Mouse (Mus musculus): ENCODE results near the gene Gm8947. TPM values are rescaled to one million over a fixed set of nuclear protein-coding genes. Genes with fewer than 3 reads are reported as not detected.
"Not testable (repeated sequence)": the region's sequence is repeated elsewhere in the genome, so short reads cannot be mapped to it uniquely, and the experiment has no call there.

Gm8947 gene
- total RNA-seq, 2 experiments from 2014 or later, result 0.30 TPM; not detected in 1

GRCm38 (mm10) chr1:151178505-151179083, 13.6 kb upstream of the Gm8947 start:
- no peak for ATAC-seq (replicated peaks; ENCODE audit: poor library complexity)

- peak; percentile 33 for ATAC-seq (replicated peaks; ENCODE audit: poor library complexity)
These were observed 12.0 kb upstream of the Gm8947 start for GRCm38 (mm10) chr1:151180167-151180566.

GRCm38 (mm10) chr1:151182266-151182665, 9.9 kb upstream of the Gm8947 start, which contains the start of gene Gm47985:
Gm47985 (plus strand) TSS chr1:151182537.
- ATAC-seq (replicated peaks; ENCODE audit: poor library complexity), result 0 out of 2 replicates have a peak, but pooled peaks have one; percentile 31

- not testable (repeated sequence) for ATAC-seq (replicated peaks; ENCODE audit: poor library complexity)
These were observed 6.0 kb upstream of the Gm8947 start for GRCm38 (mm10) chr1:151186186-151186585.

GRCm38 (mm10) chr1:151186879-151187424, 5.2 kb upstream of the Gm8947 start:
- ATAC-seq (replicated peaks; ENCODE audit: poor library complexity), result peak; percentile 34; the same call in 1 of the 2 replicates

GRCm38 (mm10) chr1:151188469-151188868, 3.7 kb upstream of the Gm8947 start:
- no peak for ATAC-seq (replicated peaks; ENCODE audit: poor library complexity)

- not testable (repeated sequence) for ATAC-seq (replicated peaks; ENCODE audit: poor library complexity)
These were observed 563 bp downstream of the Gm8947 start for GRCm38 (mm10) chr1:151192739-151193138.

GRCm38 (mm10) chr1:151195986-151196385, 3.8 kb downstream of the Gm8947 start:
- ATAC-seq (replicated peaks; ENCODE audit: poor library complexity), result not testable (repeated sequence)

GRCm38 (mm10) chr1:151196690-151197089, 4.5 kb downstream of the Gm8947 start:
- peak; percentile 31 for ATAC-seq (replicated peaks; ENCODE audit: poor library complexity)

GRCm38 (mm10) chr1:151198120-151198519, 5.9 kb downstream of the Gm8947 start, which contains the start of gene Gm47995:
Gm47995 (plus strand) TSS chr1:151198448.
- ATAC-seq (replicated peaks; ENCODE audit: poor library complexity), result peak; percentile 61

- ATAC-seq (replicated peaks; ENCODE audit: poor library complexity), result not testable (repeated sequence)
These were observed 8.4 kb downstream of the Gm8947 start for GRCm38 (mm10) chr1:151200620-151201019.

GRCm38 (mm10) chr1:151202771-151203170, 10.6 kb downstream of the Gm8947 start:
- ATAC-seq (replicated peaks; ENCODE audit: poor library complexity), result peak; percentile 69

- peak; percentile 55; the same call in 1 of the 2 replicates for ATAC-seq (replicated peaks; ENCODE audit: poor library complexity)
These were observed 11.6 kb downstream of the Gm8947 start, which contains the start of gene 3110040M04Rik for GRCm38 (mm10) chr1:151203818-151204217. 3110040M04Rik (plus strand) TSS chr1:151204121.

GRCm38 (mm10) chr1:151208493-151208892, 16.3 kb downstream of the Gm8947 start:
- ATAC-seq (replicated peaks; ENCODE audit: poor library complexity), result peak; percentile 75

- not testable (repeated sequence) for ATAC-seq (replicated peaks; ENCODE audit: poor library complexity)
These were observed 16.8 kb downstream of the Gm8947 start for GRCm38 (mm10) chr1:151208944-151209343.

- peak; percentile 65 for ATAC-seq (replicated peaks; ENCODE audit: poor library complexity)
These were observed 17.7 kb downstream of the Gm8947 start, which contains the start of gene Gm47996 for GRCm38 (mm10) chr1:151209824-151210355. Gm47996 (plus strand) TSS chr1:151210131.

- ATAC-seq (replicated peaks; ENCODE audit: poor library complexity), result not testable (repeated sequence)
These were observed 19.5 kb downstream of the Gm8947 start for GRCm38 (mm10) chr1:151211666-151212065.

GRCm38 (mm10) chr1:151214862-151215261, 22.7 kb downstream of the Gm8947 start:
- peak; percentile 60 for ATAC-seq (replicated peaks; ENCODE audit: poor library complexity)

- ATAC-seq (replicated peaks; ENCODE audit: poor library complexity), result no peak
These were observed 23.8 kb downstream of the Gm8947 start for GRCm38 (mm10) chr1:151215985-151216384.

- ATAC-seq (replicated peaks; ENCODE audit: poor library complexity), result no peak
These were observed 24.2 kb downstream of the Gm8947 start for GRCm38 (mm10) chr1:151216417-151216816.

GRCm38 (mm10) chr1:151219045-151219444, 26.9 kb downstream of the Gm8947 start:
- peak; percentile 54; the same call in 1 of the 2 replicates for ATAC-seq (replicated peaks; ENCODE audit: poor library complexity)

- ATAC-seq (replicated peaks; ENCODE audit: poor library complexity), result no peak
These were observed 27.9 kb downstream of the Gm8947 start for GRCm38 (mm10) chr1:151220098-151220497.
